Mouse (Mus musculus) brain, embryonic 18.5 days (tissue): Measurements from ENCODE around the gene Ttll11.

Experiments used
- DNase-seq: peaks from one replicate; pipeline ENCODE4 v3.0.0-alpha.2; 2012; ENCODE audit warnings: low read depth, low spot score

The Ttll11 gene

GRCm38 (mm10) chr2:35965883-35966513 is 13.7 kb downstream of the Ttll11 start:
- no peak for DNase-seq

- no peak for DNase-seq
Measured at GRCm38 (mm10) chr2:35963280-35963679, 16.4 kb downstream of the Ttll11 start.

GRCm38 (mm10) chr2:35961593-35962127 is 18.1 kb downstream of the Ttll11 start:
- DNase-seq, result no peak

- DNase-seq, result no peak
Measured at GRCm38 (mm10) chr2:35957471-35958140, 22.1 kb downstream of the Ttll11 start.

DNA sequence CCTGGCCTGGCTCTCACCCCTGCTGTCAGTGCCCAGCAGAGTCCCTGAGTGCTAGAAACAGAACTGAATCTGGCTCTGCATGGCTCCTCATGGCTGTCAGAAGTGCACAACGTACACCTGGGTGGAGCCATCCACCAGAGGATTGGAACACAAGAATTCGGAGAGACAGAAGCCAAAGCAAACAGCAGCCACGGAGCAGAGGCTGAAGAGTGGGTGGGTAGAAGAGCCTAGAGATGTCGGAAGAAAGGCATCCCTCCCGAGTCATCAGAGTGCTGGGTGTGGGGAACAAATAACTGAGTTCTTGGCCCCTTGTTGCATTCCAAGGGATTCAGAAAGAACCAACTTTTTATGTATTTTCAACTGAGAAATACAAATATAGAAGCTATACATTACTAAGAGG is 24.5 kb downstream of the Ttll11 start:
- DNase-seq, result no peak

- DNase-seq, result no peak
Measured at GRCm38 (mm10) chr2:35952187-35952958, 27.3 kb downstream of the Ttll11 start.

GRCm38 (mm10) chr2:35944896-35945295 is 34.8 kb downstream of the Ttll11 start:
- no peak for DNase-seq

- no peak for DNase-seq
Measured at GRCm38 (mm10) chr2:35942960-35943359, 36.8 kb downstream of the Ttll11 start.

GRCm38 (mm10) chr2:35935045-35935444 is 44.7 kb downstream of the Ttll11 start:
- no peak for DNase-seq

DNA sequence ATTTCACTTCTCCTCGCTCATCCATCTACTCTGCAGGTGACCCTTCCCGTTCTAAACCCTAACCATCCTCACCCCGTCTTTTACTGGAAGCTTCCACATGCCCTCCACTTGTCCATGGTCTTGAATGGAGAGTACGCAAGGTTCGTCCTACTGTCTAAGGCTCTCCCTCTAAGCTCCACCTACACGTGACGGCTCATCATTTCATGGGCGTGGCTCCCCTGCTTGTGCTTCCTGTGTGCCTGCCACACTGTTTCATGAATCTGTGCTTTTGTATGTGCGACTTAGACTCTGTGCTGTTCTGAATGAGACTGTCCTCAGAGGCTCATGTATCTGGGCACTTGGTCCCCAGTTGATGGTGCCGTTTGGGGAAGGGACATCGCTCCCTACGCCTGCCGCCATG is 46.6 kb downstream of the Ttll11 start:
- DNase-seq, result no peak

GRCm38 (mm10) chr2:35931619-35932018 is 48.1 kb downstream of the Ttll11 start:
- no peak for DNase-seq

GRCm38 (mm10) chr2:35930498-35931149 is 49.1 kb downstream of the Ttll11 start:
- DNase-seq, result peak; percentile 77

- no peak for DNase-seq
Measured at GRCm38 (mm10) chr2:35928133-35928532, 51.6 kb downstream of the Ttll11 start.

DNA sequence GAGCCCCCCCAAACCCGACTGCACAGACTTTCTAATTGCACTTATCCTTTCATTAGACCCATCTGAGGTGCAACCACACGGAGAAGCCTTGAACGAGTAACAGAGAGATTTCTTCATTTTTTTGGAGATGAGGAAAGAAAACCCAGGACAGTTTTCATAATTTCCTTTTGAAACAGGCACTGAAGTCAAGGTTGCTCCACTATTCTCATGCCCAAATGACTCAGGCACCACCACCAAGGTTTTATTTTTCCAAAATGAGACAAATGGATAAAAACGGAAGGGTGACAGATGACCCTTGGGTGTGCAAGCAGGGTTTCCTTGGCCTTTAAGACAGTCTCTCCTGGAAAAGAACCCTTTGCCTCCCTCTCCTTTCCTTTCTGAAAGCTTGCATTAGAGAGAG is 54.8 kb downstream of the Ttll11 start:
- DNase-seq, result no peak

GRCm38 (mm10) chr2:35922956-35923355 is 56.8 kb downstream of the Ttll11 start:
- DNase-seq, result no peak

DNA sequence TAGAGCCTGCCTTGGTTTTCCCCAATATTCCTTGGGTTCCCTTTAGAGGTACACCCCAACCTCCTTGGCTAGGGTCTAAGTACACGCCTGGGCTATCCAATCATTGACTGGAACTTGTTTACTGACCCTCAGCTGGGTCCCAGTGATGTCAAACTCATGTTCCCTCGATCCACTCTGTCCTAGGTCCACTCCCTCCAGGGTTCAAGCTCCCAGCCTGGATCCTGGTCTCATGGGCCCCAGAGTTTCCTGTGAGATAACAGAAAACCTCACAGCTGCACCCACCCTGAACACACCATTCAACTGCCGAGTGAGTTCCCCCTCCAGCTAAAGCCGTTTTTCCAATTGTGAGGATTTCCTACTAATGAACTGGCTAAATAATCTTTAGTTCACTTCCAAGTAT is 67.6 kb downstream of the Ttll11 start:
- no peak for DNase-seq

- no peak for DNase-seq
Measured at GRCm38 (mm10) chr2:35911675-35912074, 68.0 kb downstream of the Ttll11 start.

- no peak for DNase-seq
Measured at GRCm38 (mm10) chr2:35910740-35911139, 69.0 kb downstream of the Ttll11 start.

DNA sequence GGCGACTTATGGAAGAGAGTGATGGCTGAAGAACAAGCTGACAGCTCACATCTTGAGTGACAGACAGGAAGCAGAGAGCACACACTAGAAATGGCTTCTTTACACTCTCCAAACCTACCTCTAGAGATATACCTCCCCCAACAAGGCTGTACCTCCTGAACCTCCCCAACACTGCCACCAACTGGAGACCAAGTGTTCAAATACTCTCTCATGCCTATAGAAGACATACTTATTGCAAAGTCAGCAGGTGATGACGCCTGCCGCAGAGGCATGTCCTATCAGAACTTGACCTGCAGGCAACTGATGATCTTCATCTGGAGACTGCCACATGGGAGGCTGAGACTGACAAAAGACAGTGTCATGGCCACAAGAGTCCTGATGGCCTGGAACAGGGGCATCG is 70.4 kb downstream of the Ttll11 start:
- no peak for DNase-seq

- DNase-seq, result no peak
Measured at GRCm38 (mm10) chr2:35907578-35907977, 72.1 kb downstream of the Ttll11 start.

DNA sequence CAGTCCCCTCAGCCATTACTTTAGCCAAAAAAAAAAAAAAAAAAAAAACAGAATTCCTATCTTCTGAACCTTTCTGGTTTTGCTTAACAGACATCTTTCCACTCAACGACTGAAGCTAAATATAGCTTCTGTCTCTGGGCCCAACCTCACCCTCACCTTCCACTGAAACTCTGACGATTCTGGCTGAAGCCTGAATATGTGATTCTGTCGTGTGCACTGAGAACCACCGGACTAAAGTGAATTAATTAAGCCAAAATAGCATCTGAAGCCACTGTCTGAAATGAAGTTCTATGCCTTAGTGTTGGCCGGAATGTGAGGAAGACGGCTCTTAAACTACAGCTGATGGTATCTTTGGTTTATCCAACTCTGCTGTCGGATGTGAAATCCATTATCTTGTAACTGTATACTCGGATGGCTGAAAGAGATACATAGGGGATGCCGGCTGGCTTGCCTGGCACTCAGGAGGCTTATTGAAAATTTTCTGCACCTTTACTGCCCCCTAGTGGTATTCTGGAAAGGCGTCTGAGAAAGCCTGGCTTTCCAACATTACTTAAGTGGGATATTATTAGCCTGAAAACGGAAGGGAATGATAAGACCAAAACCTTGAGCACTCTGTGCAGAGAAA is 73.4 kb downstream of the Ttll11 start:
- DNase-seq, result peak; percentile 76
